Mouse (Mus musculus): ENCODE measurements around the gene Snx12. TPM values are rescaled to one million over a fixed set of nuclear protein-coding genes. Genes with fewer than 3 reads are reported as not detected.
"Not testable (repeated sequence)": the region's sequence is repeated elsewhere in the genome, so short reads cannot be mapped to it uniquely, and the experiment has no call there.

Snx12 gene
- total RNA-seq, 1 experiment from 2014 or later, result 33.5 TPM

GRCm38 (mm10) chrX:101163278-101163677 lies 59.1 kb downstream of the Snx12 start:
- no peak for ATAC-seq (replicated peaks in 1 of 2; ENCODE audit: insufficient read depth in 1 of 2, low FRiP score in 2 of 2, low TSS enrichment in 1 of 2, low read depth in 1 of 2, poor library complexity in 2 of 2, severe bottlenecking in 2 of 2)

GRCm38 (mm10) chrX:101162532-101162931 lies 59.8 kb downstream of the Snx12 start:
- no peak for ATAC-seq (replicated peaks in 1 of 2; ENCODE audit: insufficient read depth in 1 of 2, low FRiP score in 2 of 2, low TSS enrichment in 1 of 2, low read depth in 1 of 2, poor library complexity in 2 of 2, severe bottlenecking in 2 of 2)

GRCm38 (mm10) chrX:101157488-101157887 lies 64.9 kb downstream of the Snx12 start:
- ATAC-seq (replicated peaks in 1 of 2; ENCODE audit: insufficient read depth in 1 of 2, low FRiP score in 2 of 2, low TSS enrichment in 1 of 2, low read depth in 1 of 2, poor library complexity in 2 of 2, severe bottlenecking in 2 of 2), result no peak

- no peak for ATAC-seq (replicated peaks in 1 of 2; ENCODE audit: insufficient read depth in 1 of 2, low FRiP score in 2 of 2, low TSS enrichment in 1 of 2, low read depth in 1 of 2, poor library complexity in 2 of 2, severe bottlenecking in 2 of 2)
Observed at GRCm38 (mm10) chrX:101156369-101156768, 66.0 kb downstream of the Snx12 start.

GRCm38 (mm10) chrX:101147506-101147905 lies 74.9 kb downstream of the Snx12 start:
- no peak for ATAC-seq (replicated peaks in 1 of 2; ENCODE audit: insufficient read depth in 1 of 2, low FRiP score in 2 of 2, low TSS enrichment in 1 of 2, low read depth in 1 of 2, poor library complexity in 2 of 2, severe bottlenecking in 2 of 2)

- peak; percentile 67 to 80; a peak in 2 of 4 replicates for ATAC-seq (replicated peaks in 1 of 2; ENCODE audit: insufficient read depth in 1 of 2, low FRiP score in 2 of 2, low TSS enrichment in 1 of 2, low read depth in 1 of 2, poor library complexity in 2 of 2, severe bottlenecking in 2 of 2)
Observed at GRCm38 (mm10) chrX:101131992-101132791, 90.2 kb downstream of the Snx12 start.

- peak; percentile 56 to 68; a peak in 2 of 4 replicates for ATAC-seq (replicated peaks in 1 of 2; ENCODE audit: insufficient read depth in 1 of 2, low FRiP score in 2 of 2, low TSS enrichment in 1 of 2, low read depth in 1 of 2, poor library complexity in 2 of 2, severe bottlenecking in 2 of 2)
Observed at GRCm38 (mm10) chrX:101131001-101131400, 91.4 kb downstream of the Snx12 start.

- ATAC-seq (replicated peaks in 1 of 2; ENCODE audit: insufficient read depth in 1 of 2, low FRiP score in 2 of 2, low TSS enrichment in 1 of 2, low read depth in 1 of 2, poor library complexity in 2 of 2, severe bottlenecking in 2 of 2), result peak; percentile 44 to 46; a peak in 1 of 4 replicates
Observed at GRCm38 (mm10) chrX:101128559-101128958, 93.8 kb downstream of the Snx12 start.

- no peak for ATAC-seq (replicated peaks in 1 of 2; ENCODE audit: insufficient read depth in 1 of 2, low FRiP score in 2 of 2, low TSS enrichment in 1 of 2, low read depth in 1 of 2, poor library complexity in 2 of 2, severe bottlenecking in 2 of 2)
Observed at GRCm38 (mm10) chrX:101126977-101127376, 95.4 kb downstream of the Snx12 start.

GRCm38 (mm10) chrX:101126474-101126955 lies 95.8 kb downstream of the Snx12 start:
- no peak for ATAC-seq (replicated peaks in 1 of 2; ENCODE audit: insufficient read depth in 1 of 2, low FRiP score in 2 of 2, low TSS enrichment in 1 of 2, low read depth in 1 of 2, poor library complexity in 2 of 2, severe bottlenecking in 2 of 2)

- ATAC-seq (replicated peaks in 1 of 2; ENCODE audit: insufficient read depth in 1 of 2, low FRiP score in 2 of 2, low TSS enrichment in 1 of 2, low read depth in 1 of 2, poor library complexity in 2 of 2, severe bottlenecking in 2 of 2), result no peak
Observed at GRCm38 (mm10) chrX:101120546-101120945, 101.8 kb downstream of the Snx12 start.

GRCm38 (mm10) chrX:101085920-101086319 lies 136.4 kb downstream of the Snx12 start, which contains the start of gene Slc7a3:
Gene Slc7a3, minus strand, starts transcription at chrX:101086020.
- ATAC-seq (replicated peaks in 1 of 2; ENCODE audit: insufficient read depth in 1 of 2, low FRiP score in 2 of 2, low TSS enrichment in 1 of 2, low read depth in 1 of 2, poor library complexity in 2 of 2, severe bottlenecking in 2 of 2), result no peak

- not testable (repeated sequence) for ATAC-seq (replicated peaks in 1 of 2; ENCODE audit: insufficient read depth in 1 of 2, low FRiP score in 2 of 2, low TSS enrichment in 1 of 2, low read depth in 1 of 2, poor library complexity in 2 of 2, severe bottlenecking in 2 of 2)
Observed at GRCm38 (mm10) chrX:101085211-101085610, 137.2 kb downstream of the Snx12 start.

GRCm38 (mm10) chrX:101084192-101084591 lies 138.2 kb downstream of the Snx12 start:
- ATAC-seq (replicated peaks in 1 of 2; ENCODE audit: insufficient read depth in 1 of 2, low FRiP score in 2 of 2, low TSS enrichment in 1 of 2, low read depth in 1 of 2, poor library complexity in 2 of 2, severe bottlenecking in 2 of 2), result no peak

GRCm38 (mm10) chrX:101065245-101065644 lies 157.1 kb downstream of the Snx12 start:
- ATAC-seq (replicated peaks in 1 of 2; ENCODE audit: insufficient read depth in 1 of 2, low FRiP score in 2 of 2, low TSS enrichment in 1 of 2, low read depth in 1 of 2, poor library complexity in 2 of 2, severe bottlenecking in 2 of 2), result no peak

- no peak for ATAC-seq (replicated peaks in 1 of 2; ENCODE audit: insufficient read depth in 1 of 2, low FRiP score in 2 of 2, low TSS enrichment in 1 of 2, low read depth in 1 of 2, poor library complexity in 2 of 2, severe bottlenecking in 2 of 2)
Observed at GRCm38 (mm10) chrX:101063503-101063902, 158.9 kb downstream of the Snx12 start.

- no peak for ATAC-seq (replicated peaks in 1 of 2; ENCODE audit: insufficient read depth in 1 of 2, low FRiP score in 2 of 2, low TSS enrichment in 1 of 2, low read depth in 1 of 2, poor library complexity in 2 of 2, severe bottlenecking in 2 of 2)
Observed at GRCm38 (mm10) chrX:101059541-101059940, 162.8 kb downstream of the Snx12 start, which contains the start of gene Tex11. Gene Tex11, minus strand, starts transcription at chrX:101059667.

All from hematopoietic stem cell, adult 5-6 weeks (primary cell).